Mouse (Mus musculus): ENCODE data around the gene Acot8.

DNA sequence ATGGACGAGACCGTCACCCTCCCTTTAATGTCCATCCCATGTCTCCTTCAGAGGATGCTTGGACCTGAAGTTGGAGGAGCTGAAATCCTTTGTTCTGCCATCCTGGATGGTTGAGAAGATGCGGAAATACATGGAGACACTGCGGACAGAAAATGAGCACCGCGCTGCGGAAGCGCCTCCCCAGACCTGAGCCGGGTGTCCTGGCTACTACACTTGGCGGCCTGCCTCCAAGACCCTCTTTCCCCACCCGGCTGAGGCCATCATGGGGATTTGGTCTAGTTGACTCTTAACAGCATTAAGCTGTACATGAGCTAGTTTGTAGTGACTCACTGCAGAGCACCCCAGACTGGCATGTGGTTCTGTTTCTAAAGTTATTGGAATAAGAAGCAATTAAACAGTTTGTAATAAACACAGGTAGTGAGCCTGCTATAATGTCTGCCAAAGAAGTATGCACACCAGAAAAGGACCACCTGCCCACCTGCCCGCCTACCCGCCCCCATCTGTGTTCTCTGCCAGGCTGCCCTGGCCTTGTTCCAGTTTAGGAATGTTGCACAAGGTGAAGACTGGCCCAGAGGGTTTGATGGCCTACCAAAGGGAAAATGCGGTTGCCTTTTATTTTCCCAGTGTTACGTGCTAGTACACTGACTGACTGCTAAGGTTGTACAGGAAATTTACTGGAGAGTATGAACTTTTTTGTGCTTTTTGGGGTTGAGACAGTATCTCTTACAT, 36.7 kb downstream of the Acot8 start:
- TF ChIP-seq FLI1 (IDR thresholded peaks at IDR 0.05; ENCODE audit: low read length) (no peak), GATA1 (IDR thresholded peaks at IDR 0.05; ENCODE audit: borderline replicate concordance, low read length) (no peak)
